Mouse (Mus musculus): ENCODE measurements around the gene Fam181a.

GRCm38 (mm10) chr12:103346945-103347344 is 36.2 kb downstream of the Fam181a start:
- TF ChIP-seq POLR2A (IDR thresholded peaks at IDR 0.05; ENCODE audit: borderline replicate concordance, control insufficient read depth, low read depth, low read length) (no peak), CTCF (IDR thresholded peaks at IDR 0.05; ENCODE audit: control insufficient read depth, insufficient read depth, low read length) (no peak)
